Mouse (Mus musculus) forelimb bud, embryonic 11.5 days (tissue): ENCODE data around the gene Plch2.

Experiments used
- DNase-seq: peaks from one replicate; pipeline ENCODE4 v3.0.0-alpha.2; 2012; ENCODE audit warnings: low read depth, low spot score

Plch2 gene

GRCm38 (mm10) chr4:154986750-154987149 lies 69.8 kb downstream of the Plch2 start:
- no peak for DNase-seq

GRCm38 (mm10) chr4:154986096-154986495 lies 70.5 kb downstream of the Plch2 start:
- DNase-seq: peak; percentile 72

- DNase-seq: no peak
Measured at GRCm38 (mm10) chr4:154985151-154985777, 71.3 kb downstream of the Plch2 start.

GRCm38 (mm10) chr4:154983767-154984166 lies 72.8 kb downstream of the Plch2 start:
- no peak for DNase-seq

GRCm38 (mm10) chr4:154982247-154983120 lies 74.1 kb downstream of the Plch2 start:
- DNase-seq: no peak

- DNase-seq: no peak
Measured at GRCm38 (mm10) chr4:154981530-154981929, 75.1 kb downstream of the Plch2 start.

- DNase-seq: no peak
Measured at GRCm38 (mm10) chr4:154981076-154981475, 75.5 kb downstream of the Plch2 start.

GRCm38 (mm10) chr4:154980110-154980509 lies 76.5 kb downstream of the Plch2 start:
- DNase-seq: no peak

- DNase-seq: no peak
Measured at GRCm38 (mm10) chr4:154974163-154974611, 82.4 kb downstream of the Plch2 start.

- DNase-seq: no peak
Measured at GRCm38 (mm10) chr4:154972546-154972945, 84.0 kb downstream of the Plch2 start.

GRCm38 (mm10) chr4:154967173-154967572 lies 89.4 kb downstream of the Plch2 start:
- no peak for DNase-seq

- no peak for DNase-seq
Measured at GRCm38 (mm10) chr4:154965856-154966255, 90.7 kb downstream of the Plch2 start.

- no peak for DNase-seq
Measured at GRCm38 (mm10) chr4:154964581-154965235, 91.9 kb downstream of the Plch2 start.

GRCm38 (mm10) chr4:154963901-154964580 lies 92.5 kb downstream of the Plch2 start, which contains the start of gene Pank4:
Gene Pank4 (plus strand): TSS chr4:154964123.
- DNase-seq: peak; percentile 83

GRCm38 (mm10) chr4:154963190-154963836 lies 93.3 kb downstream of the Plch2 start:
- DNase-seq: no peak

GRCm38 (mm10) chr4:154962683-154963082 lies 93.9 kb downstream of the Plch2 start:
- DNase-seq: no peak

GRCm38 (mm10) chr4:154961911-154962310 lies 94.7 kb downstream of the Plch2 start:
- DNase-seq: no peak

GRCm38 (mm10) chr4:154961226-154961738 lies 95.3 kb downstream of the Plch2 start:
- no peak for DNase-seq

- no peak for DNase-seq
Measured at GRCm38 (mm10) chr4:154960690-154961225, 95.8 kb downstream of the Plch2 start, which contains the start of gene Hes5. Gene Hes5 (plus strand): TSS chr4:154960923.

- DNase-seq: no peak
Measured at GRCm38 (mm10) chr4:154960021-154960689, 96.4 kb downstream of the Plch2 start.
